Mouse (Mus musculus): Measurements from ENCODE around the gene Ctsz. TPM values are rescaled to one million over a fixed set of nuclear protein-coding genes. Genes with fewer than 3 reads are reported as not detected.

The Ctsz gene
- polyA plus RNA-seq, 1 experiment from 2014 or later, result 86.5 TPM

GRCm38 (mm10) chr2:174381021-174381420 lies 57.8 kb downstream of the Ctsz start:
- Histone ChIP-seq H3K9ac (replicated peaks; ENCODE audit: low read length) (no peak overlapping the region), H3K4me1 (ENCODE audit: control insufficient read depth, insufficient read depth, low read length) (no peaks in the 10 kb centered on the region), H3K4me3 (ENCODE audit: low read depth, low read length) (no peak overlapping the region), H3K4me2 (ENCODE audit: low read depth, low read length) (no peak overlapping the region), H3K27ac (replicated peaks; ENCODE audit: low read depth, low read length) (no peak overlapping the region), H3K36me3 (replicated peaks; ENCODE audit: control insufficient read depth, insufficient read depth, low read depth, low read length) (no peaks in the 10 kb centered on the region), H3K9me3 (replicated peaks; ENCODE audit: control insufficient read depth, low read length) (no peaks in the 10 kb centered on the region), H3K27me3 (ENCODE audit: control insufficient read depth, insufficient read depth, low read length) (no peaks in the 10 kb centered on the region)
- 83% methylated on average over 9 of the region's 9 CpGs for WGBS
- ATAC-seq (replicated peaks; ENCODE audit: insufficient number of reproducible peaks, low FRiP score, low TSS enrichment, low read depth) (no peak), DNase-seq (ENCODE audit: low spot score) (no peak)

Other genes with a start within 250 kb of the Ctsz start
- 1,377 and 1,397 TPM in 2 replicates for gene Gnas, start 154.7 kb downstream of the Ctsz start, polyA plus RNA-seq (2014; fragmentation: Nextera tagmentation; extraction: Ambion mirVana)
- 17.5 and 23.1 TPM in 2 replicates for gene Gm20721, start 92.3 kb downstream of the Ctsz start, polyA plus RNA-seq (2014; fragmentation: Nextera tagmentation; extraction: Ambion mirVana)
- gene Nelfcd, start 23.2 kb downstream of the Ctsz start, polyA plus RNA-seq (2014; fragmentation: Nextera tagmentation; extraction: Ambion mirVana), result 184 and 204 TPM in 2 replicates
- 5.2 and 6.6 TPM in 2 replicates for gene Tubb1, start 11.7 kb upstream of the Ctsz start, polyA plus RNA-seq (2014; fragmentation: Nextera tagmentation; extraction: Ambion mirVana)
- 686 and 711 TPM in 2 replicates for gene Atp5e, start 25.1 kb upstream of the Ctsz start, polyA plus RNA-seq (2014; fragmentation: Nextera tagmentation; extraction: Ambion mirVana)
- gene Prelid3b, start 34.0 kb upstream of the Ctsz start, polyA plus RNA-seq (2014; fragmentation: Nextera tagmentation; extraction: Ambion mirVana), result 131 and 134 TPM in 2 replicates
- gene Zfp831, start 204.5 kb upstream of the Ctsz start, polyA plus RNA-seq (2014; fragmentation: Nextera tagmentation; extraction: Ambion mirVana), result 0.08 TPM in 1 of 2 replicates, not detected in the other

All from embryonic facial prominence, embryonic 11.5 days (tissue).